Mouse (Mus musculus): ENCODE results near the gene Vav3.

Vav3 gene

DNA sequence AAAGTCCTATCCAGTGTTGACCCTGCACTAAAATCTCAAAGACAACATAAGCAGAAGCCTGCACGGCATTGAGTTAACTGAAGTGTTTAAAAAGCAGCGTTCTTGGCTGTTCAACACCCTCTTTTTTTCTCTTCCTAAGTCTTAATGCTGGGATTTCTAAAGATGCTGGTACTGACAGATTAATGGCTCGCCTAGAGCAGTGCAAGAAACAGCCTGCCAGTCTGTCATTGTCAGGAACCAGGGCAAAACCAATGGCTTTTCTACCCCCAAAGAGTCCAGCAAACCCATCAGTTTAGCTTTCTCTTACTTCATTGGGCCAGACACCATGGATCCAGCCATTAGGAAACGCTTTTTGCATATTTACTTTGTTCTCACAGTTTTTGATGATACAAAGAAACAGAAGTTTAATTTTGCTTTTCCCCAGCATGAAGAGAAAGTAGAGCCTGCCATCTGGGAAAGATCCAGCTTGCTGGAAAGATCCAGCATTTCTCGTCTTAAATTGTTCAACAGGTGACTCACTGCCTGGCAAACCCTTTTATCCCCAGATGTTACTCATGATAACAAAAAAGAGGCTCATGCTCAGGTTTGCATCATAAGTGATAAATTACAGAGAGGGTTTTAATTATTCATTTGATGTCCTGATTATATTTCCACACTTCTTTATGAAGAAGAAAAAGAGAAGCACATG is 343.3 kb downstream of the Vav3 start:
- no peak for DNase-seq (ENCODE audit: low spot score in 2 of 2)

DNA sequence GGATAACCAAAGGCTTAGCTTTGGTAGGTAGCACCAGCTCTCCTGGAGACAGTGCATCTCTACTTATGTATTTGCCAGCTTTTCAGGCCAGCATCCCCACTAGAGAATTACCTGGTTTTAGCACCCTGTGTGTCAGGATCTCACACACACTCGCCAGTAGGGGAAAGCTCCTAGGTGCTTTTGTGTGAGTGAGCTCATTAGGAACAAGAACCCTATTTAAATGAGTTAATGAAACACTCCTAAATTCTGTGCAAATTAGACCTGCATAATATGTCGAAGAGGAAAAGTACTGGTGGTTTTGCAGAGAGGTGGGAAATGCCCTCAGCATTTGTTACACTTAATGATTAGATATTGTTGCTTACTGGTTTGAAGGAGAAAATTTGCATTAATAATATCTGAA is 350.1 kb downstream of the Vav3 start:
- DNase-seq (ENCODE audit: low spot score in 2 of 2): no peak

DNA sequence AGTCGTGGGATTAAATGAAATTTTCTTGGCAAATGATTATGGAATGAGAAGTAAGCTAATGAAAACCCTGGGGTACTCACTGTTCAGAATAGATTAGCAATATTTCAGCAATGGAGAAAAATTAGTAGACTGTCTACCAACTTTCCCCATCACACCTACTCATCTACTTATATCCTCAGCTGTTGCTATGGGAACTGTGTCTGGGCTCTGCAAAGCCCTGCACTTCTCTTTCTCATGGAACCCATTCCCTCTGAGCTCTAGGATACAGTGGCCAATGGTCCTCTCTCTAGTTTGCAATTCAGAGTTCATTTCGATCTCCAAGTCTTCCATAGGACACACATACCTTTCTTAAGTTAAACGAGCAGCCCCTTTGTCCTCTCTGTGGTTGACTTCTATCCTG is 352.2 kb downstream of the Vav3 start:
- no peak for DNase-seq (ENCODE audit: low spot score in 2 of 2)

DNA sequence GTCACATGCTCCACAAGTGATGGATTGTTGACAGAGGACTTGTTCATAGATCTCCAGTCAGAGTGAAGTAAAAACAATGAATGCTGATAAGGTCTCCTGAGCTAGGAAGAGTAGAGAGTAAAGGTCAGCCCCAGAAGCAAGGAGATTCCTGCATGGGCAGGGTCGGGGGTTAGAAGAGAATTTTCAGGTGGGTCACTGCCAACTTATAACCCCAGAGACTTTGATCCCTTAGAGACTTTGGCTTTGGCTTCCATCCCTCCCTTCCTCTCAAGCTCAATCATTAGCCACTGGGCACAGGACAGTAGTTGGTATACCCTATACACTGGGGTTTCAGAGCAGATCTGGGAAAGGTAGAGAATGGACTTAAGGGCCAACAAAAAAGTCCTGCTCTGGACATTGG is 360.8 kb downstream of the Vav3 start:
- DNase-seq (ENCODE audit: low spot score in 2 of 2): no peak

DNA sequence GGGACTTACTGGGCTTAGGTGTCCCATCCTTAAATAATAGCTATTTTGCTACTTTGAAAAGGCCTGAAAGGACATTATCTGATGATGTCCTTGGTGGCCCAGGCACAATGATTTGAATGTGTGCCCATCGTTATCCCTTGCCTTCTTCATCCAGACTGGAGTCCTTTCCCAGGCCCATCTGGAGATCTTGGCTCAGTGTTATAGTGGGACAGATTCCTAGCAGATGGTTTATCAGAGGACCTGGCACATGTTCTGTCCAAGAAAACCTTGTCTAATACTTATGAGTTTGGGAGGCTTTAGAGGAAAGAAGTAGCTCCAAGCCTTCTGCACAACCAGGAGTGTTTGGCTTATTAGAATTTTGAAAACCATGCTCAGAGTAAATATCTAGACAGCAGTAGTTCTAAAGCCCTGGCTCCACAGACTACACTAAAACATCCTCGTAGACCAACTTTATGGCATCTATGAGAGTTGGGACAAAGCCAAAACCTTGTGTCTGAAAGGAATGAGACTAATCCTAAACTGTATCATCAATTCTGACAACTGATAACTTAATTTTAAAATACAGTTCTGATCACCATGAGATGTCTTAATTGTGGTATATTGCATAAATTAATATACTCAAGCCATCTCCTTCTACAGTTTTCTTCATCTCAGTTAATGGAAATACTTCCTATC is 367.5 kb downstream of the Vav3 start:
- DNase-seq (ENCODE audit: low spot score in 2 of 2): no peak

DNA sequence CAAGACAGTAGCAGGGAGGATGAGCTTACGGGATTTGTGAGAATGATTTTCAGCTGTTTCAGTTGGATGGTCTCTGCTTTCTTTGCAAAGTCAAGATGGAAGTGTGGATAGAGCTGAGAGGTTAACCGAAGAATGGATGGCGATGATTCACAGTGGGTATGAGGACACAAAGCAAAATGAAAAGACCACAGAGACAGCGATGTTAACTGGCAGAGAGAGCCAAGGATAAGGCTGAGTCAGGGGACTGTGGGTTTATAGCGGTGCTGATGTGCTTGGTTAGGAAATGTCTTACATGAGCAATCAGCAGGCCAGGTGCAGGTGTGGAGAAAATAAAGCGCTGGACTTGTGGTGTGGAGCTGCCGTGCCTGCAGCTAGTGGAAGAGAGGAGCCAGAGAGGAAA is 371.3 kb downstream of the Vav3 start:
- DNase-seq (ENCODE audit: low spot score in 2 of 2): no peak

DNA sequence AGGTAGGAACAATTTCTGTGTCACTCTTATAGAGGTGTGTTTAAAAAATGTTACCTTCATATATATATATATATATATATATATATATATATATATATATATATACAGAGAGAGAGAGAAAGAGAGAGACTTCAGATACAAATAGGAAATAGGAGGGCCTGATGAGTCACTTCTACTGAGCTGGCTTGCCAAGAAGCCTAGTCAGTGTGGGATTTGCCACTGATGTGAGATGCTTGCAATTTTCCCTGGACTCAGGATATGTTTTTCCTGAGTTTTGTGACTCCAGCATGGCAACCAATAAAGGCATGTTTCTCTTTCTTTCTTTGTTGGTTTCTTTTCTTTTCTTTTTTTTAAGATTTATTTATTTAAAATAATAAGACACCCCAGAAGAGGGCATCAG is 374.0 kb downstream of the Vav3 start:
- no peak for DNase-seq (ENCODE audit: low spot score in 2 of 2)

DNA sequence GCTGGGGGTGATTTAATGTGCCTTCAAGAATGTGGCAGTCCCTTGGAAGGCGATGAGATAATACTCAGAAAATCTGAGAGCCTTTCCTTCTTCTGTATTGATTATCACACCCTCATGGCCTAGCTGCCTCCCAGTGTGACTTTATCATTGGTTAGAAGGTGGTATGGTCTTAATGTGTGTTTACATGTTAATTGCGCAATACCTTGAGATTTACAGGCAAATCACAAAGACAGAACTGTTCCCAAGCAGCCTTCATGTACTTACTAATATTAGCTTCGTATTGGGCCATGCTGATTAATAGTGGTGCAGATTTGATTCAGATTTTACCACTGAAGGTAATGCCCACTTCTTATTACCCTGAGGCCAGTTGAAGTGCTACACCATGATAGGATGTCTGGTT is 381.3 kb downstream of the Vav3 start:
- no peak for DNase-seq (ENCODE audit: low spot score in 2 of 2)

DNA sequence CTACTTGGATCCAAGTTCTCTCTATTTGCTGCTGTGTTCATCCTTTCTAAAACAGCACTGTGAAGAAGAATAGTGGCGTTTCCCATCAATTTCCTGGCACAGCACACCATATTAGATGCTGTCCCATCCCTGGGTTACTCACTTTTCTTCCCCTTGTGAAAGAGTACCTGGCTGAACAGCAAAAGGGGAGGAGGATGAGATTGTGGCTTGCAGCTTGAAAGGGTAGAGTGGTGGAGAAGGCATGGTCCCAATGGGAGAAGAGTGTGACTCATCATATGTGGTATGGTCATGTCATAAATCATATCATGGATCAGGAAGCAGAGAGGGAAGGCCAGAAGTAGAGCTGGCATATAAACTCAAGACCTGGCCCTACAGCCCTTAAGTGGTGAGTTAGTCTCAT is 386.3 kb downstream of the Vav3 start:
- DNase-seq (ENCODE audit: low spot score in 2 of 2): no peak

DNA sequence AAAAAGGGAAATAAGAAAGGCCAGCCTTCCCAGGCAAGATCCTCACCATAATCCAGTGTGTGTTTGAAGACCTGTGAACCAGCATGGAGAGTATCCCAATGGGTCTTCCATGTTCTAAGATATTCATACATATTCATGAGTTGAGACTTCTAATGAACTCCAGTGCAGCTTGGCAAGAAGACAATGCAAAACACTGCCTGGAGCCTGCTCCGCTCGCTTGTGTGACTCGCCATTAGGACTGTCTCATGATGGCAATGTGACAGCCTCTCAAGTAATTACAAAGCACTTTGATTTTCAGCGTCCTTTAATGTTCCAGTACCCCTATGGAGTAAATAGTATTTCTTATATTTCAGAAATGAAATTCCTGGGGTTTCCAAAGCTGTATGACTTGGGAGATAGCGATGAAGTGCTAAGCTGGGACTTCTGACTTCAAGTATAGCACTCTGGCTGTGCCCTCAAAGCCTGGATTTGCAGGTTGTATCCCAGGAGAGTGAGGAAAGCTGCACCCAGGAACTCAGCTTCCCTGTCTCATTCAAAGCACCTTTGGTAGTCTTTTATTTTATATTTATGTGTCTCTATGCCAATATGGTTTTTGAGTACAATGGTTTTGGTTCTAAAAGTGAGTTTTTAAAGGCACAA is 391.3 kb downstream of the Vav3 start:
- no peak for DNase-seq (ENCODE audit: low spot score in 2 of 2)

DNA sequence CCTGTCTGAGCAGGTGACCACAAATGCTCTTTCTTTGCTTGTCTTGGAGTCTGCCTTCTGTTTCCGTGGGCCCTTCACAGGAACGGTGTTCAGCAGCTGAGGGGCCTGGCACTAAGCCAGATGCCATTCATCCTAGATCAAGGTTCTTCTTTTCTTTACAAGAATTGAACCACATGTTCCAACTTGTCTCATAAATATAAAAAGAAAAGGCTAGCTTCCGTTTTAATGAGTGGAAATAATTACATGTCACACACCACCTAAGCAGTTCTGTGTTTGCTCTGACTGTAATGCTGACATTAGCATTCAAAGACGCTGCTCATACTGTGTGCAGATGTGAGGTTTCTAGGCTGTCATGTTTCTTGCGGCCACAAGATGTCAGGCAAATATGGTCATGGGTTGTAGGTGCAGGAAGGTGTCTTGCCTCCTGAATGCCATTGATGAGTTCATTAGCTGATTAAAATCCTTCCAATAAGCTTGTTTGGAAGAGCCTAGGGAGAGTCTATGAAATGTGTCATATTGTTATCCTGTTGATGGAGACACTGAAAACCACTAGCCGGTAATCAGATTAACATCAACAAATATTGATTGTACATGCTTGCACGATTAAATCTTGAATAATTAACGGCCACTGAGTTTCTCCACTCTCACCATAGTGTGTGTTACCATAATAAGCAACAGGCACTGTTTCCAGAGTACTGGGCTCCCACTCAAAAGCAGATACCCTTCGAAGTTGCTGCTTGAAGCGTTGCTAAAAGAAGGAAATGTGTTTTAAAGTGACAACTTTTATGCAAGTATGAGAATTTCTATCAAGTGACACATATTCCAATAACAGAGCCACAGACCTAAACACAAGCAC is 392.1 kb downstream of the Vav3 start:
- DNase-seq (ENCODE audit: low spot score in 2 of 2): no peak

Data from spleen, postnatal 14 days (tissue).